ENCODE assay signal across 8 mouse cellular contexts in the genomic region with DNA sequence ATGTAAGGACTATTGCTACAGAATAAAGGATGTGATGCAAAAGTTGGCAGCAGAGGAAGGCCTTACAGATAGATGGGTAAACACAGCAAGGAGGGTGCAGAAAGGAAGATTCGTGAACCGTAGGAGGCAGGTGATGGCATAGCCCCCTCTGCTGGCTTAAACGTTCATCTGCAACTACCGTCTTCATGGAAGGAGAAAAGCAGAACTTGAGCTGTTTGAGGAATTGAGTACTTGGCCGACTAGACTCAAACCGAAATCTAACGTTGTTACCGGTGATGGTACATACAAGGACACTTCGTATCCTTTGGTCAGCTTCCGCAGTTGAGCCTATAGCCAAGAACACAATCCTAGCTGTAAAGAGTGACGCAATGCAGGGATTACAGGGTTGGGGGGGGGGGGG. TPM values are rescaled to one million over a fixed set of nuclear protein-coding genes. Genes with fewer than 3 reads are reported as not detected.
DNase-seq lines count a peak whose midpoint lies in the region; ATAC-seq lines count a peak whose summit lies in the region.

No protein-coding gene starts in this region.

- no peak overlapping the region for H3K27ac ChIP-seq in hindbrain, embryonic 13.5 days

- no peak overlapping the region for H3K9ac ChIP-seq in hindbrain, embryonic 13.5 days

- H3K27me3 ChIP-seq in hindbrain, embryonic 13.5 days, result no peaks in the 10 kb centered on the region

- no peaks in the 10 kb centered on the region; the same call in 1 of the 2 replicates for H3K4me1 ChIP-seq in hindbrain, embryonic 13.5 days (replicated peaks)

- no peak overlapping the region for H3K4me3 ChIP-seq in hindbrain, embryonic 13.5 days

- WGBS in hindbrain, embryonic 13.5 days, result 24% methylated on average over 11 of the region's 11 CpGs

- H3K9me3 ChIP-seq in hindbrain, embryonic 13.5 days, result no peaks in the 10 kb centered on the region

- no peak for ATAC-seq in hindbrain, embryonic 13.5 days (ENCODE audit: low FRiP score)

- peak overlapping the region; percentile 21; the same call in 1 of the 2 replicates for H3K4me2 ChIP-seq in hindbrain, embryonic 13.5 days

- no peaks in the 10 kb centered on the region for H3K36me3 ChIP-seq in hindbrain, embryonic 13.5 days

- DNase-seq in R1 (ENCODE audit: low read depth, low spot score), result peak; percentile 70
- DNase-seq in cerebellum, adult 9-11 months, result peak; percentile 27
- DNase-seq in frontal cortex, adult 2 months (ENCODE audit: extremely low spot score in 1 of 2, low spot score in 1 of 2), result peak; percentile 75 to 92
- peak; percentile 72 to 86 for DNase-seq in layer of hippocampus, postnatal 14 days (ENCODE audit: low spot score in 2 of 2)
- peak; percentile 77 for DNase-seq in lung, postnatal 10 days
- DNase-seq in ovary, postnatal 36 days (ENCODE audit: low spot score), result peak; percentile 63
- DNase-seq in urinary bladder, postnatal 36 days (ENCODE audit: low spot score in 2 of 2), result peak; percentile 24 to 55

RNA-seq across cellular contexts. Expression of a gene that starts 25.4 kb away (rescaled TPM):
- not detected in 2 replicates for polyA plus RNA-seq in frontal cortex, adult 2 months (2012; rRNA removed)
- polyA plus RNA-seq in hindbrain, embryonic 13.5 days (2015; fragmentation: Nextera tagmentation; extraction: Ambion mirVana), result not detected in 2 replicates
- total RNA-seq in layer of hippocampus, postnatal 14 days (2021), result not detected

RNA-seq across cellular contexts. Expression of a gene that starts 48.4 kb away (rescaled TPM):
- polyA plus RNA-seq in frontal cortex, adult 2 months (2012; rRNA removed), result 43.3 and 45.0 TPM in 2 replicates
- 66.3 TPM in 2 replicates for polyA plus RNA-seq in hindbrain, embryonic 13.5 days (2015; fragmentation: Nextera tagmentation; extraction: Ambion mirVana)
- total RNA-seq in layer of hippocampus, postnatal 14 days (2021), result 10 to 100 TPM; 55.0 to 61.2 TPM

Comparison
In these comparisons a context has a peak if more than half of its experiments do, and no peak if none do; other contexts are left out.
1. DNase-seq: peak in every context shown above with its lines; median percentile 84 in frontal cortex, adult 2 months; 79 in layer of hippocampus, postnatal 14 days; 77 in lung, postnatal 10 days; 70 in R1; 63 in ovary, postnatal 36 days; 40 in urinary bladder, postnatal 36 days; 27 in cerebellum, adult 9-11 months.